Mouse (Mus musculus) kidney, postnatal 10 days (tissue): ENCODE results near the gene 1700034J05Rik.
A peak's percentile ranks its signal among the peaks of the same experiment; 100 is the strongest.

Experiments
- DNase-seq: peaks from one replicate; pipeline ENCODE4 v3.0.0; 2021; ENCODE audit warnings: mixed read lengths

1700034J05Rik gene

GRCm38 (mm10) chr6:146918341-146918740, 35.9 kb downstream of the 1700034J05Rik start:
- DNase-seq: no peak

DNA sequence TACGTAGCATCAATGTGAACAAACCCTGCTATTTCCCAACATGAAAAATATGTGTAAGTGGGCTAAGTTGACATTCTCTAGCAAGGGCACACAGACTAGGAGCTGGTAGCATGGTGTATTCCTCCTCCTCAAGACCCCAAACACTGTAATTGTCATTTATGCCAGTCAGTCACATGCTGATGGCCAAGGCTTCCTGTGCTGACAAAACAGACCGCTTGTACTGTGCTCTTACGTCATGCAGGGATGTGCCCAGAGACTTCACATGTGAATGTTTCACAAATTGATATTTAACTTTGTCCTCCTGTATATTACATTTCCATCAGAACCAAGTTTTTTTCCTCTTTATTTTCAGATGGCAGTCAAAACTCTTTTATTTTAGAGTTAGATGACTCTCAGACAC, 36.8 kb downstream of the 1700034J05Rik start:
- no peak for DNase-seq

DNA sequence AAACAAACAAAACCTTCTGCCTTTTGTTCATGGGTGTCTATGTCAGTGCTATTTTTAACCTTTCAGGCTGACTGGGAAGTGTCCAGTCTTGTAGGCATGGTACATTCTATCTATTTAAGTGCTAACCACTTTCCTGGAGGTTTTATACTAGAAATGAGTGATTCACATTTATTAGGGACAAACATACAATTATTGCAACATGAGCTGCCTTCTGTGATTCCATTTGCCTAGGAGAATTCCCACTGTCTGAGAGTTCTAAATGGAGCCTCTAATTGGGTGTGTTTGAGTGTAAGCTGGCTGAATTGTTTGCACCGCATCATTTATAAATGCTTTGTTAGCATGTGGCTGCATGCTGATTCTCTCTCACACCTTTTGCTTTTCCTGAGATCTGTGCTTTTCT, 38.4 kb downstream of the 1700034J05Rik start:
- DNase-seq: no peak

DNA sequence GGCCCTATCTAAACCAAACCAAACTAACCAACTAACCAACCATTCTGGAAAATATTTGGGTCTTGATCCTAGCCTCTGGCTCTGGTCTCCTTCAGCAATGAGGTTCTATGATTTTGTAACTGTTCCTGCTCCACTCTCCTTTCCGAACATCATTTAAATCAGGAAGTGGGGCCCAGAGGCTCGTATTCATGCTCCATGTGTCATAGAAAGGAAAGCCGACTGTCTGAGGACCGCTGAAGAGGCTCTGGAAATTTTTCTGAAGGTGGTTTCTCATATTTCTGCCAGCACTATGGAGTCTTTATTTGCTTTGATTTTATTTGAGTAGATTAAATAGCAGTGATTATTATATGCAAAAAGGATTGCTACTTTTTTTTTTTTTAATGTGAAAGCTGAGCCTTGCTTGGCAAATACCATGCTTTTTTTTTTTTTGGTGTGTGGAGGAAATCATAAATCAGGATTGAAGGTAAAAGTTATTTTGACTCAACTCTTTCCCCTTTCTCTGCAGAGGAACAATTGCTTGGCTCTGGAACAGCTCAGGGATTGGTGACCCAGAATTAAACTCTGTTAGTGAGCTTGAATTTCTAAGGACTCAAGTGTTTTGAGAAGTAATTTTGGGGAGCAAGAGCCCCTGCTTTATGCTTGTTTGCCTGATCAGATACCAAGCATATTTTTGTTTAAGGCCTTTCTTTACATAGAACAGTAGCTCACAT, 40.6 kb downstream of the 1700034J05Rik start:
- no peak for DNase-seq

DNA sequence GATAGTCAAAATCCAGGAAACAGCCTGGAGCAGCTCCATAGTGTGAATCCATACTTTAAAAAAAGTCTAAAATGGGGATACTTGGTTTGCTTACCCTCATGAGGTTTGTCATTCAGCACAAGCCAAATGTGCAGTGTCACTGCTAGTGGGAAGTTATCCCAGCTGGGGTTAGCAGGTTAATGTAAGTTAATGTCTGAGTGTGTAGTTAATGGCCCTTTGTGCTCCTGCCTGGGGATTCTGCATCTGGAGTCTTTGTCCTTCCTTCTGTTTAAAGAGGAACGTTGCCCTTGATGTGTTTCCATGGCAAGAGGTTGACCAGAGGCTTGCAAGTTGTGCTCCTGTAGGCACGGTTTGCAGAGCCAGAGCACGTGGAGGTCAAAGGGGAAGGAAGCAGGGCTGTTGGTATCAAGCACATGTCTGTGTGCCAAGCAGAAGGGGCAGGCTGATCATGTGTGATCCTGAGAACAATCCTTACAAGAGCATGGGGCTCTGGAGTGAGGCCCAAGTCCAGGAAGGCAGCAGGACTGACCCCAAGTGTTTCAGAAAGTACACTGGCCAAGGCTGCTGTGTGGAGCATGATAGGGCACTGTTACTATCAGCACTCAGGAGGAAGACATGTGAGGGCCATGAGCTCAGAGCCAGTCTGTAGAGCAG, 41.3 kb downstream of the 1700034J05Rik start:
- DNase-seq: peak; percentile 59

GRCm38 (mm10) chr6:146910801-146911200, 43.4 kb downstream of the 1700034J05Rik start:
- DNase-seq: no peak

- DNase-seq: no peak
Measured at GRCm38 (mm10) chr6:146909725-146910489, 44.3 kb downstream of the 1700034J05Rik start.

GRCm38 (mm10) chr6:146908801-146909200, 45.4 kb downstream of the 1700034J05Rik start:
- DNase-seq: no peak

DNA sequence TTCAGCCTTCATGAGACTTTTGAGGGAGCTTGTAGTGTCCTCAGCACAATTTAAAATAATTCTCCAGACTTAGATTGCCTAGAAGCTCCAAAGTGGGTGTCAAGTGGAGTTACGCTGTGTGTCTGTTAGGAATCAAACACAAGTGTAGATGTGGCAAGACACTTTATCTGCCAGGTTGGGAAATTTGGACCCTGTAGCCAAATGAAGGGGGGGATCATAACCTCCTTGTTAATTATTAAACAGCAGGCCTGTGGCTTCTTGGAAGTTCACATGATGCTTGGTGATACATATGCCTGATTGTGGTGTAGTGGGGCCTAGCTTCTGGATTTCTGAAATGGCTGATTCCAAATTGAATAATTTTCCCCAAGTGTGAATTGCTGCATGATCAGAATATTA, 46.4 kb downstream of the 1700034J05Rik start:
- DNase-seq: no peak

DNA sequence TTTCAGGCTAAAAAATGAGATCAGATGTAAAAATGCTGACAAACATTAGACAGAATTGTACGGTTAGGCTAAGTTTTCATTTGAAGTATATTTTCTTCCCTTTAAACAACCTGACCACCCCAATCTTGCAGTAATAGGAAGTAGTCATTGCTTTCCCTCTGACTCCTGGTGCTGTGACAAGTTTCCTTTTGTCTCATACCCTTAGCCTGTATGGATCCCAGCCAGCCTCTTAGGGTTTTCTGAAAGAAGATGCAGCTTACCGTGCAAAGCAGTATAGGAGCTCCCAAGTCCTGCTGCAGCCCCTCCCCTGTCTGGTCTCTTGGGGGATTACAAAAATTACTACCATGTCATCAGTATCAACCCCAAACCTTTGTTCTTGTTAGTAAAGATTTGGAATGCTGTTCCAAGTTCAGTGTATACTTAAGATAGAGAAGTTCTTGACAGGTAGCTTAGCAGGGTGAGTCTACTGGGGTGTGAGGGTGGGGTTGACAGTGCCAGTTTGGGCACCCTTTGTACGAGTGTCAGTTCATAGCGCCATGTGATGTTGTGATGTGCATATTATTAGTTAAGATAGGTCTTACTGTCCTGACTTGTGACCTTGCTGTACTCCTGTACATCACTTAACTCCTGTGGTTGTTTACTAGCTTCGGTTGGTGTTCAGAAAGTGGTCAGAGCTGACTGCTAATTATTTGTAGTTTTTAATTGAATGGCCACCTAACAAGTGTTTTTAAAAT, 47.0 kb downstream of the 1700034J05Rik start:
- no peak for DNase-seq

GRCm38 (mm10) chr6:146906000-146906786, 48.0 kb downstream of the 1700034J05Rik start:
- no peak for DNase-seq

- no peak for DNase-seq
Measured at GRCm38 (mm10) chr6:146904707-146905106, 49.5 kb downstream of the 1700034J05Rik start.

DNA sequence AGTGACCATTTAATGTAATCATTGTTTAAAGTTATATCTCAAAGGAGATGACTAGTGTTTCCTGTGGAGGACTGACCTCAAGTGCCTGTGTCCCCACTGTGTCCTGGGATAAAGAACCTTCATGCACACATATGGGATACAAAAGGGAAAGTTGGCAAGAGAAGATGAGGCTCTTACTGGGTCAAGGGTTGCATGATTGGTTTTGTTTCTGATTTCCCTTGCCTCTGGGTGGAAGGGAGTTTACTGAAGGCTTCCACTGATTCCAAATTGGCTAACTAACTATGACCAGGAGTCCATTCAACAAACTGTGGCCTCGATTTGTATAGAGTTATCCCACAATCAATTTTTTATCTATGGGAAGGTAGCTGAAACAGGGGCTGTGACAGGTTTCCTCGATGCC, 50.6 kb downstream of the 1700034J05Rik start:
- DNase-seq: no peak

GRCm38 (mm10) chr6:146901929-146902328, 52.3 kb downstream of the 1700034J05Rik start:
- DNase-seq: no peak
